Mouse (Mus musculus): ENCODE measurements around the gene Sp1.

The Sp1 gene

DNA sequence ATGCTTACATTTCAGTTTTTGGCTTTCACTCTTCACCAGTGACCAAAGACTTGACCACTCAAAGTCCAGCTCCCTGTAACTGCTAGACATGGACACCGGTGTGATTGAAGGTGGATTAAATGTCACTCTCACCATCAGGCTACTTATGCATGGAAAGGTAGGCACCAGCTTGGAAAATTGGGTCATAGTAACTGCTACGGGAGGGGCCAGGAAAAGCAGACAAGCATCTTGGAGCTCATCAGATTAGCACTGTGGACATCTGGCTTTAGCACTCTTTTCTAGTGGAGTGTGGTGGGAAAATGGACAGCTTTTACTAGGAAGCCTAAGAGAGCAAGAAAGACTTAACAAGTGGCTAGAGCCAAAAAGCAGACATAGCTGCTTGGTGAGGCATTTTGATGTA is 67.3 kb downstream of the Sp1 start:
- DNase-seq (ENCODE audit: low spot score in 2 of 2) = no peak

DNA sequence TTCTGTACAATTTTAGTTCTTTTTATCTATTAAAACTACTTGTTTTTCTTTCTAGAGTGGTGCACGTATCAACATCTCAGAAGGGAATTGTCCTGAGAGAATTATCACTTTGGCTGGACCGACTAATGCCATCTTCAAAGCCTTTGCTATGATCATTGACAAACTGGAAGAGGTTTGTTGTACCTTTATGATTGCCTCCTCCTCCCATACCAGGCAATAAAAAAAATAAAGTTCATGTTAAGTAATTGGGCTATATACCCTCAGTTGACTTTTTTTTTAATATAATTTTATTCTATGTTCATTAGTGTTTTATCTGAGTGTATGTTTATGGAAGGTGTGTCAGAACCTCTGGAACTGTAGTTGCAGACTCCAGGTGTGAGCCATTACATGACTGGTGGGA is 68.6 kb downstream of the Sp1 start:
- no peak for DNase-seq (ENCODE audit: low spot score in 2 of 2)

DNA sequence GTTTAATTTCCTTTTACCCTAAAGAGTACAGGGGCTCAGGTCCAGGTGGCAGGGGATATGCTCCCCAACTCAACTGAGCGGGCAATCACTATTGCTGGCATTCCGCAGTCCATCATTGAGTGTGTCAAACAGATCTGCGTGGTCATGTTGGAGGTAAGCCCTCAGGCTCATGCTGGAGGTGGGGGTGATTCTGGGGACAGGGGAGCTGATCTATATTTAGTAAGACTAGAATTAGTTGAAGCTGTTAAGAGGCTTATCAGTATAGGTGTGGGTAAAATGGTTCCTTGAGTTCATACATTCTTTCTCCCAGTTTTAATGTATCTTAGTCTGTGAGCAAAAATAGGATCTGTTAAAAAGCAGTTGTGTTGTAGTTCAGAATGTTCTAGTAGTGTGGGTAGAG is 77.2 kb downstream of the Sp1 start:
- no peak for DNase-seq (ENCODE audit: low spot score in 2 of 2)

DNA sequence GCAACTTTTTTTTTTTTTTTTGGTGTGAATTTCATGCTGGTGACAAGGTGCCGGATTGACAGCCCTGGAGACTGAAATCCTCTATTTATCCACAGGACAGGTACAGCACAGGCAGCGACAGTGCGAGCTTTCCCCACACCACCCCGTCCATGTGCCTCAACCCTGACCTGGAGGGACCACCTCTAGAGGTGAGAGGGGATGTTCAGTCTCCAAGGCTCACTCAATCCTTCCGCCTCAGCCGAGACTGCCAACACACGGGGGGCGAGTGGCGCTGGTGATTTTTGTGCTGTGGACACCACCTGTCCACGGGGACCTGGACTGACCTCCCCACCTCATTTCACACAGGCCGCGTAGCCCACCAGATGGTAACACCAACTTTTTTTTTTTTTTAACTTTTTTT is 79.9 kb downstream of the Sp1 start:
- no peak for DNase-seq (ENCODE audit: low spot score in 2 of 2)
